Mouse (Mus musculus) forebrain, embryonic 13.5 days (tissue): ENCODE results near the gene Gm49373. TPM values are rescaled to one million over a fixed set of nuclear protein-coding genes. Genes with fewer than 3 reads are reported as not detected.

Experiments
- ATAC-seq: fragments of 200-750 bp; cut with Nextera tagmentation; 2 replicates; pipeline ENCODE4 v1.8.0; 2017
- H3K27ac ChIP-seq: fragments of 300-500 bp; sonication (generic); 2 replicates; pipeline ENCODE4 v1.5.1; 2015; ENCODE audit warnings: inconsistent platforms, mild to moderate bottlenecking, moderate library complexity
- H3K27me3 ChIP-seq: fragments of 300-500 bp; sonication (generic); 2 replicates; pipeline ENCODE4 v1.6.1; 2015; ENCODE audit warnings: mild to moderate bottlenecking, inconsistent platforms
- H3K36me3 ChIP-seq: fragments of 300-500 bp; sonication (generic); 2 replicates; pipeline ENCODE4 v1.6.1; 2015; ENCODE audit warnings: mild to moderate bottlenecking, inconsistent platforms; ENCODE audit not compliant: poor library complexity, severe bottlenecking
- H3K4me1 ChIP-seq: fragments of 300-500 bp; sonication (generic); 2 replicates; pipeline ENCODE4 v1.6.1; 2015; ENCODE audit warnings: inconsistent platforms
- H3K4me2 ChIP-seq: fragments of 300-500 bp; sonication (generic); 2 replicates; pipeline ENCODE4 v1.6.1; 2015; ENCODE audit warnings: inconsistent platforms, mild to moderate bottlenecking, moderate library complexity
- H3K4me3 ChIP-seq: fragments of 300-500 bp; sonication (generic); 2 replicates; pipeline ENCODE4 v1.5.1; 2015; ENCODE audit warnings: mild to moderate bottlenecking, inconsistent platforms
- H3K9ac ChIP-seq: fragments of 300-500 bp; sonication (generic); 2 replicates; pipeline ENCODE4 v1.6.1; 2015; ENCODE audit warnings: mild to moderate bottlenecking, inconsistent platforms
- H3K9me3 ChIP-seq: fragments of 300-500 bp; sonication (generic); replicated peaks from 2 replicates; pipeline ENCODE4 v1.6.1; 2016; ENCODE audit warnings: inconsistent platforms
- WGBS: fragments of 180-500 bp; shearing (Covaris S2); methylation state at CpG from one replicate; pipeline ENCODE4 v1.1.7; 2015; 5-methylcytosine and 5-hydroxymethylcytosine counted together
- polyA plus RNA-seq: library from polyadenylated mRNA; unstranded; fragments of >200 nt; fragmentation: Nextera tagmentation; extraction: Ambion mirVana; gene quantifications from 2 replicates; pipeline ENCODE4 v1.2.1, GENCODE M21; 2015

Gm49373 gene
- polyA plus RNA-seq, 1 experiment from 2014 or later, result 1.2 TPM

GRCm38 (mm10) chr9:21097793-21098192 is 24.9 kb upstream of the Gm49373 start:
- no peak overlapping the region for H3K4me3 ChIP-seq
- WGBS, result 89% methylated on average over 8 of the region's 8 CpGs
- no peaks in the 10 kb centered on the region for H3K27me3 ChIP-seq
- no peak for ATAC-seq
- H3K27ac ChIP-seq, result no peak overlapping the region
- 0 out of 2 replicates have a peak, but pooled peaks cover 3% of the 10 kb centered on the region for H3K36me3 ChIP-seq
- H3K4me1 ChIP-seq, result no peaks in the 10 kb centered on the region
- H3K9me3 ChIP-seq, result no peaks in the 10 kb centered on the region
- H3K4me2 ChIP-seq, result no peak overlapping the region
- no peak overlapping the region for H3K9ac ChIP-seq

GRCm38 (mm10) chr9:21095958-21096357 is 23.1 kb upstream of the Gm49373 start:
- no peak overlapping the region for H3K4me3 ChIP-seq
- WGBS, result 56% methylated on average over 4 of the region's 4 CpGs
- H3K27me3 ChIP-seq, result no peaks in the 10 kb centered on the region
- H3K27ac ChIP-seq, result no peak overlapping the region
- H3K36me3 ChIP-seq, result no peaks in the 10 kb centered on the region
- peak overlapping the region; percentile 16; the same call in 1 of the 2 replicates for H3K9ac ChIP-seq
- H3K4me1 ChIP-seq, result peaks cover 2% of the 10 kb centered on the region
- no peak overlapping the region for H3K4me2 ChIP-seq
- ATAC-seq, result no peak
- H3K9me3 ChIP-seq, result no peaks in the 10 kb centered on the region

- Histone ChIP-seq H3K4me2 (no peak overlapping the region), H3K4me1 (peaks cover 20% of the 10 kb centered on the region), H3K27ac (no peak overlapping the region), H3K9ac (no peak overlapping the region), H3K36me3 (peaks cover 21% of the 10 kb centered on the region), H3K4me3 (no peak overlapping the region), H3K9me3 (no peaks in the 10 kb centered on the region), H3K27me3 (no peaks in the 10 kb centered on the region)
- ATAC-seq, result no peak
- WGBS, result 96% methylated on average over 9 of the region's 9 CpGs
Measured at GRCm38 (mm10) chr9:21093423-21093822, 20.5 kb upstream of the Gm49373 start.

GRCm38 (mm10) chr9:21091707-21092320 is 18.9 kb upstream of the Gm49373 start, which contains the start of the genes Gm38431 and Raver1:
TSS of gene Gm38431 (minus strand) at chr9:21091997.
TSS of gene Raver1 (minus strand) at chr9:21092008.
- Histone ChIP-seq H3K4me1 (peaks cover 20% of the 10 kb centered on the region), H3K9ac (peak within 1 kb of the TSS; percentile 78), H3K4me3 (peak within 1 kb of the TSS; percentile 70), H3K27ac (peak within 1 kb of the TSS; percentile 85), H3K4me2 (peak within 1 kb of the TSS; percentile 91), H3K36me3 (peaks cover 37% of the 10 kb centered on the region), H3K9me3 (no peaks in the 10 kb centered on the region), H3K27me3 (no peaks in the 10 kb centered on the region)
- ATAC-seq, result peak; percentile 100
- under 1% methylated on average over 54 of the region's 54 CpGs for WGBS

GRCm38 (mm10) chr9:21090972-21091706 is 18.2 kb upstream of the Gm49373 start:
- no peaks in the 10 kb centered on the region for H3K9me3 ChIP-seq
- ATAC-seq, result no peak
- H3K9ac ChIP-seq, result peak overlapping the region; percentile 78
- H3K4me3 ChIP-seq, result peak overlapping the region; percentile 70
- H3K27me3 ChIP-seq, result no peaks in the 10 kb centered on the region
- H3K36me3 ChIP-seq, result peaks cover 44% of the 10 kb centered on the region
- H3K27ac ChIP-seq, result peak overlapping the region; percentile 85
- 3% methylated on average over 24 of the region's 24 CpGs for WGBS
- peaks cover 20% of the 10 kb centered on the region for H3K4me1 ChIP-seq
- peak overlapping the region; percentile 91 for H3K4me2 ChIP-seq

- peaks cover 50% of the 10 kb centered on the region for H3K36me3 ChIP-seq
- H3K27me3 ChIP-seq, result no peaks in the 10 kb centered on the region
- H3K27ac ChIP-seq, result no peak overlapping the region; the same call in 1 of the 2 replicates
- H3K4me1 ChIP-seq, result peaks cover 20% of the 10 kb centered on the region
- H3K9me3 ChIP-seq, result no peaks in the 10 kb centered on the region
- H3K4me3 ChIP-seq, result peak overlapping the region; percentile 70
- peak overlapping the region; percentile 91 for H3K4me2 ChIP-seq
- ATAC-seq, result no peak
- WGBS, result 93% methylated on average over 1 of the region's 1 CpGs
- H3K9ac ChIP-seq, result peak overlapping the region; percentile 78
Measured at GRCm38 (mm10) chr9:21090537-21090936, 17.6 kb upstream of the Gm49373 start.

GRCm38 (mm10) chr9:21083324-21083723 is 10.4 kb upstream of the Gm49373 start:
- Histone ChIP-seq H3K36me3 (peaks cover 94% of the 10 kb centered on the region), H3K4me2 (no peak overlapping the region), H3K27me3 (no peaks in the 10 kb centered on the region), H3K9me3 (no peaks in the 10 kb centered on the region), H3K27ac (no peak overlapping the region), H3K9ac (no peak overlapping the region), H3K4me3 (no peak overlapping the region), H3K4me1 (no peaks in the 10 kb centered on the region)
- ATAC-seq, result no peak
- 75% methylated on average over 3 of the region's 3 CpGs for WGBS

GRCm38 (mm10) chr9:21081127-21081526 is 8.2 kb upstream of the Gm49373 start:
- H3K9ac ChIP-seq, result no peak overlapping the region
- H3K36me3 ChIP-seq, result peaks cover 94% of the 10 kb centered on the region
- no peak overlapping the region for H3K4me3 ChIP-seq
- no peak overlapping the region for H3K27ac ChIP-seq
- no peak overlapping the region for H3K4me2 ChIP-seq
- ATAC-seq, result no peak
- no peaks in the 10 kb centered on the region for H3K27me3 ChIP-seq
- WGBS, result 90% methylated on average over 9 of the region's 9 CpGs
- H3K9me3 ChIP-seq, result no peaks in the 10 kb centered on the region
- no peaks in the 10 kb centered on the region for H3K4me1 ChIP-seq

- ATAC-seq, result no peak
Measured at GRCm38 (mm10) chr9:21075625-21076024, 2.7 kb upstream of the Gm49373 start.

GRCm38 (mm10) chr9:21074173-21074572 is 1.3 kb upstream of the Gm49373 start:
- H3K27me3 ChIP-seq, result no peaks in the 10 kb centered on the region
- H3K9me3 ChIP-seq, result no peaks in the 10 kb centered on the region
- 0 out of 2 replicates have a peak overlapping the region, but pooled peaks have one; percentile 91 for H3K4me2 ChIP-seq
- no peak overlapping the region for H3K27ac ChIP-seq
- peaks cover 52% of the 10 kb centered on the region for H3K36me3 ChIP-seq
- no peak for ATAC-seq
- no peak overlapping the region for H3K4me3 ChIP-seq
- WGBS, result 90% methylated on average over 1 of the region's 1 CpGs
- H3K4me1 ChIP-seq, result peaks cover 18% of the 10 kb centered on the region
- H3K9ac ChIP-seq, result no peak overlapping the region

More at GRCm38 (mm10) chr9:21075625-21076024, 2.7 kb upstream of the Gm49373 start:
- Histone ChIP-seq H3K9me3 (no peaks in the 10 kb centered on the region), H3K9ac (no peak overlapping the region), H3K36me3 (peaks cover 67% of the 10 kb centered on the region), H3K27ac (no peak overlapping the region), H3K27me3 (no peaks in the 10 kb centered on the region), H3K4me1 (peaks cover 18% of the 10 kb centered on the region), H3K4me2 (no peak overlapping the region), H3K4me3 (no peak overlapping the region)
- 90% methylated on average over 3 of the region's 3 CpGs for WGBS

GRCm38 (mm10) chr9:21072641-21073040 is 255 bp downstream of the Gm49373 start:
- H3K4me3 ChIP-seq, result peak overlapping the region; percentile 86
- ATAC-seq, result peak; percentile 16
- no peaks in the 10 kb centered on the region for H3K9me3 ChIP-seq
- peaks cover 41% of the 10 kb centered on the region for H3K36me3 ChIP-seq
- H3K9ac ChIP-seq, result peak overlapping the region; percentile 87
- H3K4me1 ChIP-seq, result peaks cover 18% of the 10 kb centered on the region
- no peaks in the 10 kb centered on the region for H3K27me3 ChIP-seq
- no peak overlapping the region for H3K27ac ChIP-seq
- peak overlapping the region; percentile 91 for H3K4me2 ChIP-seq
- 11% methylated on average over 4 of the region's 4 CpGs for whole genome bisulfite sequencing

- Histone ChIP-seq H3K9ac (no peak within 1 kb of the TSS), H3K4me2 (no peak within 1 kb of the TSS), H3K4me1 (peaks cover 5% of the 10 kb centered on the region; the same call in 1 of the 2 replicates), H3K9me3 (no peaks in the 10 kb centered on the region), H3K4me3 (no peak within 1 kb of the TSS), H3K27ac (no peak within 1 kb of the TSS), H3K27me3 (no peaks in the 10 kb centered on the region), H3K36me3 (peaks cover 55% of the 10 kb centered on the region)
- no peak for ATAC-seq
- 87% methylated on average over 26 of the region's 27 CpGs for WGBS
Measured at GRCm38 (mm10) chr9:21067006-21067684, 5.8 kb downstream of the Gm49373 start, which contains the start of gene Zglp1. TSS of gene Zglp1 (minus strand) at chr9:21067093.
